Mouse (Mus musculus) intestine, postnatal 0 days (tissue): ENCODE results near the gene Cldn20. TPM values are rescaled to one million over a fixed set of nuclear protein-coding genes. Genes with fewer than 3 reads are reported as not detected.

Experiments used
- ATAC-seq: fragments of 200-750 bp; cut with Nextera tagmentation; 2 replicates; pipeline ENCODE4 v1.8.0; 2017; ENCODE audit warnings: mild to moderate bottlenecking, moderate TSS enrichment, moderate library complexity
- H3K27ac ChIP-seq: fragments of 300-500 bp; sonication (generic); 2 replicates; pipeline ENCODE4 v1.5.1; 2014; ENCODE audit warnings: mild to moderate bottlenecking, low read depth, low read length, moderate library complexity
- H3K27me3 ChIP-seq: fragments of 300-500 bp; sonication (generic); replicated peaks from 2 replicates; pipeline ENCODE4 v1.6.1; 2014; ENCODE audit warnings: low read length, mixed read lengths; ENCODE audit not compliant: control insufficient read depth, insufficient read depth
- H3K36me3 ChIP-seq: fragments of 300-500 bp; sonication (generic); 2 replicates; pipeline ENCODE4 v1.6.1; 2014; ENCODE audit warnings: mild to moderate bottlenecking, moderate library complexity; ENCODE audit not compliant: control insufficient read depth, insufficient read depth
- H3K4me1 ChIP-seq: fragments of 300-500 bp; sonication (generic); replicated peaks from 2 replicates; pipeline ENCODE4 v1.6.1; 2014; ENCODE audit warnings: antibody characterized with exemption, low read length, mixed read lengths; ENCODE audit not compliant: control insufficient read depth, insufficient read depth
- H3K4me2 ChIP-seq: fragments of 300-500 bp; sonication (generic); replicated peaks from 2 replicates; pipeline ENCODE4 v1.6.1; 2014; ENCODE audit warnings: low read depth, mild to moderate bottlenecking, moderate library complexity
- H3K4me3 ChIP-seq: fragments of 300-500 bp; sonication (generic); 2 replicates; pipeline ENCODE4 v1.5.1; 2014; ENCODE audit warnings: low read depth, low read length
- H3K9ac ChIP-seq: fragments of 300-500 bp; sonication (generic); 2 replicates; pipeline ENCODE4 v1.6.1; 2014; ENCODE audit warnings: mild to moderate bottlenecking, low read depth, low read length
- H3K9me3 ChIP-seq: fragments of 300-500 bp; sonication (generic); 2 replicates; pipeline ENCODE4 v1.6.1; 2016; ENCODE audit warnings: mixed run types; ENCODE audit not compliant: control insufficient read depth
- CTCF ChIP-seq: sonication (generic); IDR thresholded peaks from 2 replicates; pipeline ENCODE4 v1.5.1; 2016; ENCODE audit warnings: low read depth, mild to moderate bottlenecking, control low read depth, antibody characterized with exemption, moderate library complexity
- WGBS: fragments of 180-500 bp; shearing (Covaris S2); extraction: QIAGEN DNeasy Blood & Tissue Kit; methylation state at CpG from one replicate; pipeline ENCODE4 v1.1.7; 2014; 5-methylcytosine and 5-hydroxymethylcytosine counted together
- polyA plus RNA-seq: library from polyadenylated mRNA; unstranded; fragments of >200 nt; fragmentation: Nextera tagmentation; extraction: Ambion mirVana; gene quantifications from 2 replicates; pipeline ENCODE4 v1.2.1, GENCODE M21; 2015

The Cldn20 gene
- polyA plus RNA-seq = not detected in 2 replicates

DNA sequence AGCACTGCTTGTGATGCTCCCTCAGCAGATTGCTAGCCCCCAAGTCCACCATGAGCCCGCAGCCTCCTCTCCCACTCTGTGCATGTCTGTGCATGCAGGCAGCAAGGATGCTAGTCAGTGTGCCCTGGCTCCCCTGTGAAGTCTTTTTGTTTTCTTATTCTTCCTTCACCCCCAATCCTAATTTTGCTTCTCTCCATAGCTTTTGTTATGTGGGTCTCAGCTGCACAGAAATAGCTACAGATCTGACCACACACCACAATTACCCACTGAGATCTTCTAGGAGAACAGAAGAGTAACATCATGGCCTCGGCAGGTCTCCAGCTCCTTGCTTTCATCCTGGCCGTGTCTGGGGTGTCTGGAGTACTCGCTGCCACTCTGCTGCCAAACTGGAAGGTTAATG lies at the start of gene Cldn20:
Gene Cldn20 (plus strand): TSS at position 301 of the 400 bp plus-strand sequence.
- no peak for ATAC-seq
- no peak for TF ChIP-seq CTCF
- Histone ChIP-seq H3K9ac (no peak within 1 kb of the TSS), H3K9me3 (no peaks in the 10 kb centered on the region), H3K27me3 (no peaks in the 10 kb centered on the region), H3K4me1 (no peaks in the 10 kb centered on the region), H3K4me2 (no peak within 1 kb of the TSS), H3K4me3 (no peak within 1 kb of the TSS), H3K27ac (no peak within 1 kb of the TSS), H3K36me3 (peaks cover 15% of the 10 kb centered on the region; the same call in 1 of the 2 replicates)
- 97% methylated on average over 4 of the region's 4 CpGs for WGBS

DNA sequence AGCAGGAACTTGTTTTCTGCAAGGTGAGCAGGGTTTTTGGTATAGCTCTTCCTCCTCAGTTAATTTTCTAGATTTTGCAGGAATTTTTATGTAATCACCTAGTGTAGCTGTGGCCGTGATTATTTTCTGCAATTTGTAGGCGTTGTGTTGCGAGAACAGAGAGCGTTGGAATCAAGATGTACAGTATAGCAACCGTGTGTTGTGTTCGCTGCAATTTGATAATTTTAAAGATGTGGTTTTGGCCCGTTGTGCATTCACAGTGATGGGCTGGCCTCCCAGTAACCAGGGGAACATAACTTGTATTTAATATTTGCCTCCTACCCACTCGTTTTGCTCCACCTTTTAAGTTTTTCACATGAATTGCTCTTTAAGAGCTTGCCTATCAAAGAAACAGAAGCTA lies 49.3 kb upstream of the Cldn20 start:
- WGBS = 85% methylated on average over 8 of the region's 8 CpGs
- Histone ChIP-seq H3K9me3 (no peaks in the 10 kb centered on the region), H3K27me3 (no peaks in the 10 kb centered on the region), H3K4me1 (no peaks in the 10 kb centered on the region), H3K9ac (no peak overlapping the region), H3K27ac (no peak overlapping the region), H3K36me3 (no peaks in the 10 kb centered on the region), H3K4me2 (no peak overlapping the region), H3K4me3 (no peak overlapping the region)
- ATAC-seq = no peak
- TF ChIP-seq CTCF = no peak

GRCm38 (mm10) chr17:3485851-3486250 lies 46.5 kb upstream of the Cldn20 start:
- Histone ChIP-seq H3K4me3 (no peak overlapping the region), H3K4me1 (no peaks in the 10 kb centered on the region), H3K27ac (no peak overlapping the region), H3K9me3 (no peaks in the 10 kb centered on the region), H3K4me2 (no peak overlapping the region), H3K9ac (no peak overlapping the region), H3K36me3 (no peaks in the 10 kb centered on the region), H3K27me3 (no peaks in the 10 kb centered on the region)
- no peak for TF ChIP-seq CTCF
- ATAC-seq = no peak
- 83% methylated on average over 7 of the region's 7 CpGs for WGBS

GRCm38 (mm10) chr17:3487211-3487610 lies 45.1 kb upstream of the Cldn20 start:
- WGBS = 85% methylated on average over 4 of the region's 4 CpGs
- Histone ChIP-seq H3K27ac (no peak overlapping the region), H3K36me3 (no peaks in the 10 kb centered on the region), H3K4me2 (no peak overlapping the region), H3K9ac (no peak overlapping the region), H3K4me3 (no peak overlapping the region), H3K4me1 (no peaks in the 10 kb centered on the region), H3K9me3 (no peaks in the 10 kb centered on the region), H3K27me3 (no peaks in the 10 kb centered on the region)
- TF ChIP-seq CTCF = no peak
- no peak for ATAC-seq

DNA sequence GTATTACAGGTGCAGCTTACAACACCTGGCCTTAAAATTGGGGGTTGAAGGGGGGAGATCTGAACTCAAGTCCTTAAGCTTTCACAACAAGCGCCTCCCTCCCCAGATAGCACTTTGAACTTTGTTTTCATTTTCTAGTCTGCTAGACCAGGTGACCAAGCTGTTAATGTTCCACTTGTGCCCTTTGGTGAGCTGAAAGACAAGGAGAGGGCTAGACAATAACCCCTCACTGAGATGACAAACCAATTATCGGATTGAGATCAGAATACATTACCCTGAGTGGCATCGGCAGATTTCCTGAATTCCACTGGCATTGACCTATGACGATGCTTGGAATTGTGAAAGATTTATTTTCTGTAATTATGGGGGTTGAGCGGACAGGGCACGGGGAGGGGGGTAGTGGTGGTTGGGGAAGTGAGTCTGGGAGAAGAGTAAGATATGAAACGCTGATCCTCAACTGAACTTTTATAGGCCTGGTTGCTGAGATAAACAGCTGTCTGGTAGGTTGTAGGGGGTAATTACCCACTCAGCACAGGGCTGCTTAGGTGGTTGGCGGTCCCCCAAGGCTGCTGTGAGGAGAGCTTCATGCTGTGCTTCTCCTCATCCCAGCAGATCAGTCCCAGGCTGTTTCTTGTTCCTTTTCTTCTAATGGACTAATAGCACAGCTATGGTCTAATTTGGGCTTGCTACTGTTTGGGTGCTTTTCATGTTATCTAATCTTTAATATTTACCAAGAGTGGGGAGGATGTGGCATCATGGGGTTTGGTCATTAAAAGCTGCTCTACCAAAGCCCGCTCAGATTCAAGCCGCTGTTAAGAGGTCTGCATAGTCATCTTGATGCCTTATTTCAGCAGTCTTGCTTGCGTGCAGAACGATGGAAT lies 44.4 kb upstream of the Cldn20 start:
- H3K9me3 ChIP-seq = no peaks in the 10 kb centered on the region
- no peaks in the 10 kb centered on the region for H3K4me1 ChIP-seq
- no peaks in the 10 kb centered on the region for H3K36me3 ChIP-seq
- peak overlapping the region; percentile 10; the same call in 1 of the 2 replicates for H3K4me2 ChIP-seq
- ATAC-seq = peak; percentile 78
- H3K27ac ChIP-seq = no peak overlapping the region
- no peak overlapping the region for H3K9ac ChIP-seq
- WGBS = 55% methylated on average over 12 of the region's 12 CpGs
- H3K27me3 ChIP-seq = no peaks in the 10 kb centered on the region
- no peak for TF ChIP-seq CTCF
- H3K4me3 ChIP-seq = no peak overlapping the region

DNA sequence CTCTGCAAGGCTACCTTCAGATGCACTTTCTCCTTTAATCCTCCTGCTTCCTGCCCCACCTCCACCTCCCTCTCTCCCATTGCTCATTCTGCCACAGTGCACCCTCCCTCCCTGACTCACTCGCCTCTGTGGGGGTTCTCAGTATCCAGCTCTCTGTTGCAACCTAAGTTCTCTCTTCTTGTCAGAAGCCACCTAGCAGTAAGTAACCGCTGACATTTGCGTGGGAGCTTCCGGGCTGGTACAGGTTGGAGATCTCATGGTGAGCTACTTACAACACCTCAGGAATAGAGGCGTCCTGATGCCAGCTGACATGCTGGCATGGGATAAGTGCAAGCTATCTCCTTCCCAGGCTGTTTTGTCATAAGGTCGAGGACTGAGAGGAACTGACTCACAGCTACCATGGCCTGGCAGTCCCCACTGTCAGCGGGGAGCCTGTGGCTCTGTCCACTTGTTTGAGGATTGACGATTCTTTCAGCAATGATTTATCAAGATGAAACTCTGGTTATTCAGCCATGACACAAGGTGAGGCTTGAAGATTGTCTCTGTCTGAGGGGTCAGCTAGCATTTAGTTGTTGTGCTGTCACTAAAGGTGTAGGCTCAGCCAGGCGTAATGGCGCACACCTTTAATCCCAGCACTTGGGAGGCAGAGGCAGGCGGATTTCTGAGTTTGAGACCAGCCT lies 42.0 kb upstream of the Cldn20 start:
- no peaks in the 10 kb centered on the region for H3K4me1 ChIP-seq
- no peaks in the 10 kb centered on the region for H3K27me3 ChIP-seq
- no peak for ATAC-seq
- no peak overlapping the region for H3K27ac ChIP-seq
- TF ChIP-seq CTCF = no peak
- WGBS = 87% methylated on average over 11 of the region's 11 CpGs
- no peak overlapping the region for H3K9ac ChIP-seq
- H3K4me3 ChIP-seq = no peak overlapping the region
- no peak overlapping the region for H3K4me2 ChIP-seq
- no peaks in the 10 kb centered on the region for H3K36me3 ChIP-seq
- H3K9me3 ChIP-seq = no peaks in the 10 kb centered on the region
